Comparison of ENCODE assay signal across 12 mouse cellular contexts in the genomic region with DNA sequence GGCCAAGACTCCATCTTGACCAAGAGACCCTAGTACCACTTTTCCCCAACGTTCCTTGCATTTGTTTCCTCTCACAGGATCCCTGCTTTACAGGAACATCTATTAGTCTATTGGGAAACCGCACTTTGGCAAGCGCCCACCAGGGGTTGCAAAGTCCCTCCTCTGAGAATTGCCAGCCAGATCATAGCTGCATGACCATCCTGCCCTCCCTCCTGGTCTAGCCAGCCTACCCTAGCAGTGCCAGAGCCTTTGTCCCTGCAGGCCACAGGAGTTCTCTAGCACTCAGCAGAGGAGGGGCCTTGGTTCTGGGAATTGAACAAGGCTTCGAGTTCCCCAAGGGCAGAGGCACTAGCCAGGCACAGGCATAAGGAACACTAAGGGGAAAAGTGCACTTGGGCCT. TPM values are rescaled to one million over a fixed set of nuclear protein-coding genes. Genes with fewer than 3 reads are reported as not detected.
DNase-seq lines count a peak whose midpoint lies in the region; ATAC-seq and TF ChIP-seq lines count a peak whose summit lies in the region.
"Had no signal": no experiment of that assay in that cellular context is flagged by ENCODE, and none has a peak within 500 bp of the region (broad histone marks: within the 10 kb centered on the region; RNA-seq: fewer than 3 reads in every experiment).

No protein-coding gene starts in this region.

- H3K9me3 ChIP-seq in heart, embryonic 15.5 days (replicated peaks) = no peaks in the 10 kb centered on the region
- no peaks in the 10 kb centered on the region for H3K9me3 ChIP-seq in lung, embryonic 14.5 days (ENCODE audit: low read depth, low read length)
- H3K9me3 ChIP-seq: heart, embryonic 13.5 days; liver, embryonic 15.5 days had no signal

- no peak overlapping the region for H3K9ac ChIP-seq in heart, embryonic 15.5 days
- H3K9ac ChIP-seq in lung, embryonic 14.5 days = no peak overlapping the region
- H3K9ac ChIP-seq: forebrain, postnatal 0 days; liver, embryonic 15.5 days had no signal

- intact Hi-C loops in heart, postnatal 14 days (cut with DNase I) = no loop called here

- no peak overlapping the region for H3K4me2 ChIP-seq in heart, embryonic 15.5 days
- H3K4me2 ChIP-seq in lung, embryonic 14.5 days = no peak overlapping the region
- H3K4me2 ChIP-seq: heart, embryonic 13.5 days; liver, embryonic 15.5 days had no signal

- H3K36me3 ChIP-seq in heart, embryonic 15.5 days = 0 out of 2 replicates have a peak, but pooled peaks cover under 1% of the 10 kb centered on the region
- 0 out of 2 replicates have a peak, but pooled peaks cover 3% of the 10 kb centered on the region for H3K36me3 ChIP-seq in lung, embryonic 14.5 days (ENCODE audit: insufficient read depth)
- no peaks in the 10 kb centered on the region for H3K36me3 ChIP-seq in thymus, adult 2 months (ENCODE audit: control insufficient read depth, insufficient read depth, low read length)
- H3K36me3 ChIP-seq: liver, embryonic 15.5 days had no signal

- H3K4me3 ChIP-seq in heart, embryonic 15.5 days = no peak overlapping the region
- H3K4me3 ChIP-seq in lung, embryonic 14.5 days (ENCODE audit: low read depth, low read length) = no peak overlapping the region
- no peak overlapping the region for H3K4me3 ChIP-seq in thymus, adult 2 months (ENCODE audit: control insufficient read depth, insufficient read depth, low read length)
- H3K4me3 ChIP-seq: heart, embryonic 13.5 days; liver, embryonic 15.5 days had no signal

- no peak for TF ChIP-seq POLR2A in thymus, adult 2 months (IDR thresholded peaks at IDR 0.05; ENCODE audit: control insufficient read depth, extremely low read depth, insufficient read depth, low read length, poor library complexity)

- WGBS in heart, embryonic 15.5 days = 59% methylated on average over 4 of the region's 4 CpGs
- WGBS in lung, embryonic 14.5 days = 56% methylated on average over 4 of the region's 4 CpGs
- WGBS in thymus, adult 2 months = 85% methylated on average over 4 of the region's 4 CpGs

- no peak for ATAC-seq in heart, embryonic 15.5 days (replicated peaks; ENCODE audit: insufficient number of reproducible peaks, insufficient read depth, low FRiP score, low read depth)
- ATAC-seq in lung, embryonic 14.5 days (ENCODE audit: insufficient read depth) = no peak
- ATAC-seq: forebrain, postnatal 0 days; midbrain, embryonic 16.5 days had no signal

- peaks cover 48% of the 10 kb centered on the region for H3K4me1 ChIP-seq in heart, embryonic 15.5 days (replicated peaks)
- peaks cover 9% of the 10 kb centered on the region; the same call in 1 of the 2 replicates for H3K4me1 ChIP-seq in lung, embryonic 14.5 days (ENCODE audit: insufficient read depth)
- peaks cover 55% of the 10 kb centered on the region for H3K4me1 ChIP-seq in thymus, adult 2 months (replicated peaks; ENCODE audit: control insufficient read depth, insufficient read depth, low read length)

- peak overlapping the region; percentile 28 for H3K27ac ChIP-seq in heart, embryonic 15.5 days
- no peak overlapping the region for H3K27ac ChIP-seq in lung, embryonic 14.5 days (ENCODE audit: low read depth)
- no peak overlapping the region for H3K27ac ChIP-seq in thymus, adult 2 months (ENCODE audit: control insufficient read depth, insufficient read depth, low read length)
- H3K27ac ChIP-seq: liver, embryonic 15.5 days had no signal

- peak; percentile 52 for TF ChIP-seq CTCF in lung, embryonic 14.5 days (IDR thresholded peaks at IDR 0.05; ENCODE audit: low read depth)
- peak; percentile 54; the same call in 1 of the 2 replicates for TF ChIP-seq CTCF in thymus, adult 2 months (IDR thresholded peaks at IDR 0.05; ENCODE audit: borderline replicate concordance, control insufficient read depth, extremely low read depth, insufficient read depth, low read length, poor library complexity)

- no peaks in the 10 kb centered on the region for H3K27me3 ChIP-seq in heart, embryonic 15.5 days
- H3K27me3 ChIP-seq in lung, embryonic 14.5 days (ENCODE audit: insufficient read depth, low read length) = no peaks in the 10 kb centered on the region
- H3K27me3 ChIP-seq in thymus, adult 2 months (ENCODE audit: control insufficient read depth, insufficient read depth, low read length) = no peaks in the 10 kb centered on the region
- H3K27me3 ChIP-seq: heart, embryonic 13.5 days; liver, embryonic 15.5 days had no signal

- no peak for DNase-seq in heart, postnatal 14 days
- DNase-seq in lung, embryonic 14.5 days = peak; percentile 60
- no peak for DNase-seq in lung, postnatal 25 days (ENCODE audit: low spot score)
- peak; percentile 87 for DNase-seq in adrenal gland, postnatal 14 days
- DNase-seq in thymus, adult 2 months = peak; percentile 58
- no peak for DNase-seq in cerebellum, adult 9-11 months
- DNase-seq in cerebellum, adult 8-10 months = no peak
- DNase-seq: forebrain, postnatal 0 days had no signal

RNA-seq across cellular contexts. Expression of gene Srebf1, which starts 2.3 kb away (rescaled TPM):
- 36.5 and 61.1 TPM in 2 replicates for polyA plus RNA-seq in heart, embryonic 15.5 days (2015; fragmentation: Nextera tagmentation; extraction: Ambion mirVana)
- total RNA-seq in heart, postnatal 14 days (2021) = 10 to 100 TPM; 29.0 to 32.0 TPM
- 73.9 and 77.2 TPM in 2 replicates for polyA plus RNA-seq in lung, embryonic 14.5 days (2014; fragmentation: Nextera tagmentation; extraction: Ambion mirVana)
- 102 and 130 TPM in 2 replicates for total RNA-seq in adrenal gland, postnatal 14 days (2021)
- polyA plus RNA-seq in thymus, adult 2 months (2012; rRNA removed) = 466 and 519 TPM in 2 replicates

Comparison
In these comparisons a context has a peak if more than half of its experiments do, and no peak if none do; other contexts are left out.
1. DNase-seq: peak in lung, embryonic 14.5 days (single experiment), adrenal gland, postnatal 14 days (single experiment) and thymus, adult 2 months (single experiment); none in heart, postnatal 14 days (0 of 2), lung, postnatal 25 days (single experiment), cerebellum, adult 9-11 months (single experiment) and cerebellum, adult 8-10 months (single experiment).